Mouse (Mus musculus) layer of hippocampus, adult 11-12 months (tissue): ENCODE measurements at regions not wholly inside any gene's neighbourhood (a gene's known extent, or its start where the extent isn't known, plus 50 kb on each side); places are given as distances from the start of the nearest gene placed in this dataset.
A peak's percentile ranks its signal among the peaks of the same experiment; 100 is the strongest.

Experiments
- DNase-seq: peaks from one replicate; pipeline ENCODE4 v3.0.0; 2022; ENCODE audit warnings: low spot score

- peak; percentile 24 for DNase-seq
Measured at GRCm38 (mm10) chrX:58620403-58620802, 288.8 kb upstream of the 4930550L24Rik start.
